Mouse (Mus musculus): ENCODE data around the gene Arhgef6. TPM values are rescaled to one million over a fixed set of nuclear protein-coding genes. Genes with fewer than 3 reads are reported as not detected.
A peak's percentile ranks its signal among the peaks of the same experiment; 100 is the strongest.

Gene Arhgef6
- total RNA-seq, 2 experiments from 2014 or later = 77.6 to 80.0 TPM

DNA sequence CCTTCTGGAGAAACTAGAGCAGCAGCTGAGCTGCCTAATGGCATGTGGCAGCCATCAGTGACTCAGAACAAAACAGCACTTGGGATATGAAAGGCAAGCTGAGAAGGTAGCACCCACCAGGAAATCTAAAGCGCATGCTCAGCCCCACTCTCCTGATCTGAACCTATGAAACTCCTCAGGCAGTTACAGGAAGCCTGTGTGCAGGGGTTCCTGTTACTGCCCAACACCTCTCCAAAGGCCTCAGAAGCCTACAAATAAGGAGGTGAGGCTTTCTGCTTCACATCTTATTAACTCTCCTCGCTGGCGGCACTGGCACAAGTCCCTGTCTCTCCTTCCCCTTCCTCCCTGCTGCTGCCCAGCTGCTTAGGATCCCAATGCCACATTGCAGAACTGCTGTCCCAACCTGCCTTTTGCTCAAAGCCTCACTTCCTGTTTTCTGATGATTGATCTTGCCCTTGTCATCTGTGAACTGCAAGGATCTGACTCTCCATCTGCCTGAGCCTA, 33.7 kb downstream of the Arhgef6 start:
- intact Hi-C loops (cut with DNase I) = no loop called here
- DNase-seq = no peak

DNA sequence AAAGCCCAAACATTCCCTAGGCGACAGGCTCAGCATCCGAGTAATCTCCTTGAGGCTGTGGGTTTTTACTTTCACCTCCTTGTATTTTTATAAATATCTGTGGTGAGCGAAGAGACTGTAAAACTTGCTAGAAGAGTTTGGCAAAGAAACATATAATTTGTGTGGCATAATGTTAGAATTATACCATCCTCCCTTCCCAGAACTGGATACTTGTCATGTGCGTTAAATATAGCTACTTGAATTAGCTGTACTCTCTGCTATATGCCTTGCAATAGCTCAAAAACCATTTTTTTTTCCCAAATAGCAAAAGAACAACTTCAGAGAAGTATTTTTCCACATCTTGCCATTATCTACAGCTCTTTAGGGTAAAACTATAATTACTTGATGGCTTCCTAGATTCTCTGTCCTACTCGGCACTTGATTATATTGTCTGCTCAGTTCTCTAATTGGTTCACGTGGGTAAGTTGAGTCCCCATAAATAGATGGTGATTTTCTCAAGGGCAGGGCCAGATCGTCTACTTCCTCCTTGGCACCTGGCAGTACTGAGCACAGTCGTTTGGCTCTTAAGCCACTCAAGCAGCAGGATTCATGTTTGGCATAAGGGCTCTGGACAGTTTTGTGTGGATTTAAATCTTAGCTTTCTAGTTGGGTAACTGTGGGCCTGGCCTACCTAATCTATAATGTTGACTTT, 35.2 kb downstream of the Arhgef6 start:
- DNase-seq = no peak
- intact Hi-C loops (cut with DNase I) = no loop called here

DNA sequence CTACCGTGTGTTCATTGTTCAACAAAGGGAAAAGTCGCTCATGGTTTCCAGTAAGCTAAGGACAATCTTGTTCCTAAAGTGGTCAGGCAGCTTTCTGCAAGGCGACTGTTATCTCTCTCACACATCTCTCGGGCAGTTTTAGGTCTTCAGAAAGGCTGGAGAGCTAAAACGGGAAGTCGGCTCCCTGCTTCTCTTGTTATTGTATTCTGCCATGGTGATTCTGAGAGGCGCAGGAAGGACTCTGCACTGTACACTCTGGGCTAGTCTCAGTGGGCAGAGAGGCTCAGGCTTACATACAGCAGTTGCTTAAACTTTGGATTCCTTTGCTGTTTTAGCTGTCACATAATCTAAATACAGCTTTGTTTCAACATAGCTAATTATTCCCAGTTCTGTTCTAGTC, 39.6 kb downstream of the Arhgef6 start:
- DNase-seq = no peak
- intact Hi-C loops (cut with DNase I) = no loop called here

DNA sequence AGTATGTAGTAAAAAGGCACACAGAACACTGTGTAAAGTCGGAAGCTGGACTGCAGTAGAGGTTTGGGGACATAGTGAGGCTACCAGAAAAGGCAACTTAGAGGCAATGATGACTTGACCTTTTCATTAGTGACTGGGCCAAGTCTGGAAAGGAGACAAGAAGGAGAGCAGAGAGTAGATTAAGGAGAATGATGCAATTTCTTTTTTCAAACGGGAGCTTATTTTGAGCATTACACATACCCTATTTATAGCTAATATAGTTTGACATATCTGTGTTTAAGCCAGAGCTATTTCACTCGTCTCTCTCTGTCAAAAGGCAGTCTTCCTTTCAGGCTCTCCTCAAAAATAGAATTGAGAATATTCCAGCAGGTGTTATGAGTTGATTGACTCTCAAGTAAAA, 50.1 kb downstream of the Arhgef6 start:
- intact Hi-C loops (cut with DNase I) = no loop called here
- DNase-seq = no peak

DNA sequence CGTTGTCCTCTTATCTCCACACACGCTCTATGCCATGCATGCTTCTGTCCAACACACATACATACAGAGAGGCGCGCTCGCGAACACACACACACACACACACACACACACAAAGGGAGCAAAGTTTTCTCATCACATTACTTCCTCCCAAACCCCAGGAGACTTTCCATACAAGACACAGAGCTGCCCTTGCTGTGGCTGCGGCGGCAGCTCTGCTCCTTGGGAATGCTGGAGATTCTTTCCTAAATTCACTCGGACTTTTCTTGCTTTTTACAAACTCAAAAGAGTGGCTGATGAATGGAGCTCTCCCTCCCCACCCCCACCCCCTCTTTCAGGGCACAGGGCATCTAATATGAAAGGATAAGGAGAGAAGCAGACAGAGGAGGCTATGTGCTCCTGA, 52.2 kb downstream of the Arhgef6 start:
- peak in 1 of 2 experiments; percentile 31 for DNase-seq
- intact Hi-C loops (cut with DNase I) = no loop called here

DNA sequence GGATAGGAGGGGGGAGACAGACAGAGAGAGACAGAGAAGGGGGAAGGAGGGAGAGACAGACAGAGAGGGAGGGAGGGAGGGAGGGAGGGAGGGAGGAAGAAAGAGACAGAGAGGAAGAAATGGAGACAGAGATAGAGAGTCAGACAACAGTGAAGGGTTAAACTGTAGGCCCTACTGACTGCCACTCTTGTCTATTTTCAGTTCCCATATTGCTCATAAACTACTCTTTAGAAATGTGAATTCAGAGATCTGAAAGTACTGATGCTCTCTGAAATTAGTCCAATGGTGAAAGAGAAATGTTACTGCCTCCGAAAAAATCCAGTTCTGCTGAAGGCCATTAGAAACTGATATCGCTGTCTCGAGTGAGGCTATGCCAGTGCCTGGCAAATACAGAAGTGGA, 56.3 kb downstream of the Arhgef6 start:
- intact Hi-C loops (cut with DNase I) = no loop called here
- no peak for DNase-seq

DNA sequence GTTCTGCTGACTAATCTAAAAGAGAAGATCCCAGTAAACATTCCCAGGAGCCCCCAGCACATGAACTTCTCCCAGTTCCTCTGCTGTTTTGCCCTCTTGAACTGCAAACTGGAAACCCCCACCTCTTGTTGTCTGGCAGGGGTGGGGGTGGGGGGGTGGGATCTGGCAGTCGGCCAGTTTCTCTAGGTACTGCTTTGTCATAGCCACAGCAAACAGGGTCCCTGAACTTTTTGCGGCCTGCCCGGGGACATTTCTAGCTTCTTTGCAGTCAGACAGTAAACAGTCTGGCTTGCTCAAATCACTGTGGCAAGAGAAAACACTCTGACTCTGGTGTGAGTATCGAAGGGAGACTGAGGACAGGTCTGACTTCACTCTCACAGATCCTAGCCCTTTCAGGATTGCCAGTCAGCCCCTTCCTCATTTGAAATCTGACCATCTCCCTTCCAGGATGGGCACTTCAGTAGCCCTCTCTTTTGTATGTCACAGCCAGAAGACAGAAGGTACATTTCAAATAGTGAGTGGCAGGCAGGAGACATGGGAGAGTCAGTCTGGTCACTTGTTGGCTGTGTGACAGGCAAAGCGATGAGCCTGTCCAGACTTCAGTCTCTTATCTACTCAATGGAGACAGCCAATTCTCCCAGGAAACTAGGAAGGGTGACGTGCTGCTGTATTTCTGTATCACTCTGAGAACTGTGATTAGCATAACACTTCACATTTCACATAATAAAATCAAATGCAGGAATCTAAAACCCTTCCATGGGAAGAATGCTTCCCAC, 60.8 kb downstream of the Arhgef6 start:
- intact Hi-C loops (cut with DNase I) = no loop called here
- DNase-seq = peak; percentile 71 to 74

DNA sequence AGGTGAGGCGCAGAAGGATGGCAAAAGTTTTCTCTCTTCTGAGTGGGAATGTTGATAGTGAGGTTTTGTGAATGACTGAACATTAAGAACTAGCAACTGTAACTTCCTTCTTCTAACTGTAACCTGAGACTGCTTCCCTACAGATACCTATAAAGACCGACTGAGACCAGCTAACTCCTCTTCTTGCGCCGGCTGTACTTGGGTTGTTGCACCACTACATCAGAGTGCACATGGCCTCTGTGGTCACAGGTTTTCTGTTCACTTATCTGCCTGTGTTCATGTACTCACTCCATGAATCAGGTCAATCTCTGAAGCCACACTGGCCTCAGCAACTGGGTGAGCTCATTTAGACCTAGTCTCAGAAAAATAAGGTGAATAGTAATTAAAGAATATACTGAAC, 75.0 kb downstream of the Arhgef6 start:
- no peak for DNase-seq
- intact Hi-C loops (cut with DNase I) = no loop called here

DNA sequence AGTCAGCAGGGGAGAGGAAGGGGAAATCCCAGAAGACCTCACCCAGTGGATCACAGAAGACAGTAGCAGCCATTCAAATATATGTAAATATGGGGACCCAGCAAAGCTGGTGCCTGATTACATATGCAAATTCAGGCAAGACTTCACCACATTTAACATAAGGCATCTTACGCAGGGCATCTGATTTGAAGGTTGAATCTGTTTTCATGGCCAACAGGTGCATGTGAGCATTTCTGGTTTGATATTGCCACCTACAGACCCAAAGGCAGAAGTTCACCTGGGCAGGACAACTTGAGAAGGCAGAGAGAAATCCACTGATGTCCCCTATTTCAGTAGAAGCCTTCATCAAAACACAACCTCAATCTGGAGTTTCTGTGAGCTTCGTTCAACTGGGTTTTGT, 77.8 kb downstream of the Arhgef6 start:
- intact Hi-C loops (cut with DNase I) = no loop called here
- DNase-seq = no peak

DNA sequence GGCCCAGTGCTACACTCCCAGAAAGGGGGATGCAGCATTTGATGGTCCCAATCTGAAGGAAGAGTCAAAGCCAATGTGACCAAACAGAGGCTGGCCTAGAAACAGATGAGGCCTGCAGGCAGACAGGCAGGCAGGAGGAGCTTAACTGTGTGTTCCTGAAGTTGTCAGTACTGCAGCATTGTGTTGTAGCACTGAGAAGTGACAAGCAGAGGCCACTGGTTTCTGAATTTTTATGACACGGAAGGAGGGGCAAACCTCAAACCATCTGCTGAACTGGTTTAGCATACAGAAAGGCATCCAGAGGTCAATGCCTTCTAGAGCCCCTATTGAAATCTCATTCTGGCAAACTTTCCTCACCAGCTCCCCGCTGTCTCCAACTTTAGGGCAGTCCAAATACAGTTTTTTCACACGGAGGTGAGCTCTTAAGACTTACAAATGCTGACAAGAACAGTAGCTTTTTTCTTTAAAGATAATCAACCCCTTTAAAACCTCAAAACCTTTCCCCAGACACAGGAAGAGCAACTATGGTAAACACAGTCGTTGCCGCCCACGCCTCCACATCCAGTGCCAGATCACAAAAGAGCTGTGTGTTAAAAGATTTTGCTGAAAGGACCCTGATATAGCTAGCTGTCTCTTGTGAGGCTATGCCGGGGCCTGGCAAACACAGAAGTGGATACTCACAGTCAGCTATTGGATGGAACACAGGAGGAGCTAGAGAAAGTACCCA, 85.0 kb downstream of the Arhgef6 start:
- intact Hi-C loops (cut with DNase I) = no loop called here
- no peak for DNase-seq

DNA sequence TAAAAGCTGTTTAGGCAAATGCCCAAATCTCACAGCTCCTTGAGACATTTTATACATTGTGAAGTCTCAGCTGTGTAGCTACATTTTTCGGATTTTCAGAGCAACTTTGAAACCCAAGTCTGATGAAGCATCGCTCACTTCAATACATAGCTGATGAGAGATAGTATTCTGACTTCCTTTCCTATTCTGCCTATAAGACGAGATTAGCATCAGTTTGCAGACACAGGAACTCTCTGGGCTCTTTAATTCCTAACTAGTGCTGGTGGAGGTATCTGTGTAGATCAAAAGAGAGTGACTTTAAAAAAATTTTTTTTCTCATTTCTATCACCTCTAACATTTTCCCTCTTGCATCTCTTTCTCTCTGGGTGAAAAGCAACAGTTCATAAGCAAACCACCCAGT, 100.0 kb downstream of the Arhgef6 start:
- intact Hi-C loops (cut with DNase I) = no loop called here
- DNase-seq = no peak

DNA sequence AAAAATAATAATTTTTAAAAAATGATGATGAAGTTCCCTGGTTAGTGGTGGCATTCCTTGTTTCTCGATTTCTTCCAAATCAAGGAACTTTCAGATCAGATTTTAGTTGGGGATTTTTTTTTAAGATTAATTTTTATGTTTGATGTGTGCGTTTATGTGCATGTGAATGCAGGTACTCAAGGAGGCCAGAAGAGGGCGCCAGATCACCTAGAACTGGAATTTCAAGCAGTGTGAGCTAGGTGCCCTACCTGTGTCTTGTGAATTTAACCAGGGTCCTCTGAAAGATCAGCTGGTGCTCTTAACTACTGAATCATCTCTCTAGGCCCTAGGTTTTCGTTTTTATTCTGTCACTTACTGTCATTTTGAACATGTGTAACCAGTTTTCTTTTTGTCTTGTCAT, 102.5 kb downstream of the Arhgef6 start:
- no peak for DNase-seq
- intact Hi-C loops (cut with DNase I) = no loop called here

DNA sequence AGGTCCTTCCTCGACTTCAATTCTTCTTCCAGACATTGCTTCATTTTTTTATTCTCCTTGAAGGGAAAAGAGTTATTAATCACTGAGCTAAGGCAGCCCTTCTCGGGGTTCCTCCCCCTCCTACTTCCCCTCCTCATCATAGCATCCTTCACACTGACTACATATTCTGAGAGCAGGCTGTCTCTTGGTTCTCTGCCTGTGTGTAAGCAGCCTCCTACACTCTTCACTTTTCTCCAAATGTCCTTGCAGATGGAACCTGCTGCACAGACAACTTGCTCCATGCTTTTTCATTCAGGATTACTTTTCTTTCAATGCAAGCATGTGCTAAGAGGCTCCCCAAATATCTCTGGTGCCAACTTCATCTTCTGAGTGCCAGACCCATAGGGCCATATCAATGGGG, 104.9 kb downstream of the Arhgef6 start:
- DNase-seq = no peak
- intact Hi-C loops (cut with DNase I) = no loop called here

DNA sequence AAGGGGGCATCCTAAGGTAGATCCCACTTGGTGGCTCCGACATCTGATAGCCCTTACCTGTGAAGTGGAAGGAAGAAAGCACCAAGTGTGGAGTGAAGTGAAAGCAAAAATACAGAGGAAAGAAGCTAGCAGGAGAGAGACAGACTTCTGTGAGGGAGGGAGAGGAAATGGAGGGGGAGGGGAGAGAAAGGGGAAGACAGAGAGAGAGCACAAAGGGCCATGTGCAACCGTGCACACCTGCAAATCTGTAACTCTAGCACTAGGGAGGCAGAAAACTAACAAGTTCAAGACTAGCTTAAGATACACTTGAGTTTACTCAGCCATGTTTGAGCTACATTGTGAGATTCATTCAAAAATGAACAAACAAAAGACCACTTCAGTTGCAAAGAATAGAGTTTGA, 110.4 kb downstream of the Arhgef6 start:
- DNase-seq = no peak
- intact Hi-C loops (cut with DNase I) = loop anchor here (10.0 kb wide), 1 partner anchor 173 kb away; the partner anchor contains the start of gene Htatsf1

DNA sequence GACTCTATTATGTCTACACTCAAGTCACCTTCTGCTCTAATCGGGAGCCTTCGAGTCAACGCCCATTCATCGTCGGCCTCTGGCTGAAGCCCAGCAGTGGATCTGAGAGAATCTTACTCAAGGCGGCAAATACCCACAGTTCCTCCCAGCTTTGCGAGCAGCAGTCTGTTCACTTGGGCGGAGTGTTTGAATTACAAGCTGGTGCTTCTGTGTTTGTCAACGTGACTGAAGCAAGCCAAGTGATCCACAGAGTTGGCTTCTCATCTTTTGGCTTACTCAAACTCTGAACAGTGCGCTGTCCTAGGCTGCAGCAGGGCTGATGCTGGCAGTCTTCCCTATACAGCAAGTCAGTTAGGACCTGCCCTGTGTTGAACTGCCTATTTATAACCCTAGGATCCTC, 115.2 kb downstream of the Arhgef6 start:
- peak; percentile 3 to 15 for DNase-seq
- intact Hi-C loops (cut with DNase I) = loop anchor here (10.0 kb wide), 1 partner anchor 168 kb away; the partner anchor contains the start of gene Htatsf1

DNA sequence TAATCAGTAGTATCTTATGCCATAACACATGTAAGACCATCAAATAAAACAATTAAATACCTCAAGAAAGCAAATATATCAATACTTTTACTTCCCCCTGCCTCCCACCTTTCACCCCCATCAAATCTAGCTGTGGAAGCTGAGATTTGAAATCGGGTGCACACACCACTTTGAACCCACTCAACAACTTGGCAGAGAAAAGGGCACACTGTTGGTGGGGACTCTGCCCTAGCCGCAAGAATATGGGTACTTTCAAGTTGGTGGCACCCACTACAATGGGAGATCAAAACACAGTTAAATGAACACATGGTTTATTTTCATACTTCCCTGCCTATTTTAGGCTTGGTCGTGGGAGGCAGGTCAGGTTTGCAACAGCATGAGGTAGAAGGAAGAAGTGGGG, 116.6 kb downstream of the Arhgef6 start:
- intact Hi-C loops (cut with DNase I) = loop anchor here (10.0 kb wide), 1 partner anchor 167 kb away; the partner anchor contains the start of gene Htatsf1
- no peak for DNase-seq

DNA sequence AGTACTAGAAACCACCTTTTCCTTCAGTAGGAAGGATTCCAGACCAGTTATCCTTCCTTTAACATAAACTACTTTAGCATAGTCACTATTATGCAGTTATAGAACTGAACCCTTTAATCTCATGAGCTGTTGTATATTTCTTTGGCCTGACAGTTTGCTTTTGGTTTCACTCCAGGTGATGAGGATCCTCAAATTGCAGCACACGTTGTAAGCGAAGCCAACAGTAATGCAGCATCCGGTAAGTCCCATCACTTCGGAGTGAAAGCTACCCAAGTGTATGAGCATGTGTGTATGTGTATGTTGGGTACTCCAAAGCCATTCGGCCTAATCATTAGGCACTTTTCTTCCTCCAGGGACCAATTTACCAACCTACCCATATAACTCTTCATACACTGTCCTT, 119.0 kb downstream of the Arhgef6 start:
- DNase-seq = no peak
- intact Hi-C loops (cut with DNase I) = no loop called here

DNA sequence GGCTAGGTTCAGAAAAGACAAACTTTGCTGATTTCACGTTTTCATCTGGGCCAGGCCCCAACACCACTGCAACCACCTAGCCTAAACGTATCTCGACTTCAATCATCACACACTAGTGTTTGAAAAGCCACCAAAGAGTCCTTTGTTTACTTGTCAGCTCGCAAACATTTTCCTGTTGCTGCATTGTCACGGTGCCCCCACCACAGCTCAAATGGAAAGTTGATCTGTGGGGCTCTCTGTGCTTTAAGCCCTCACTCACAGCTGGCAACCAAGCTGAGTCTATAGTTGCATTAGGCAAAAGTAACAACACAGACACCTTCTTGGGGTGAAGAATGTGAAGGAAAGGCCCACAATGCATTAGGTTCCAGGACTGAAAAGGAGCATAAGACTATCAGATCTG, 122.3 kb downstream of the Arhgef6 start:
- no peak for DNase-seq
- intact Hi-C loops (cut with DNase I) = no loop called here

DNA sequence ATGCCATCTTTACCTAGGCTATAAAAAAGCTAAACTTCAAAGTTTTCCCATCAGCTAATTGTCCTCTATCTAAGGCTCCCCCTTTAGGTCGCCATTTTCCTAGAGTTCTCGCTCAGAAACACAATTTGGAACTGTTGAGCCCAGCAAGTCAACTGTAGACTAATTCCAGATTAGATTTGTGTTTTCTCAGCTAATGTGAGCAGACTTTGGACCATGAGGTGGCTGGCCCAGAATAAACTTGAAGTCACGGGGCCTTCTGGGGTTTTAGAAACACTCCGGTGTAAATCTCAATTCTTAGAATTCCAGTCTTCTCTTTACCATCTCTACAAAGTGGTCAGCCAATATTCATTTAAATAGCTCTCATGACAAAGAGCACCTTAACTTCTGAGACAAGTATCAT, 123.0 kb downstream of the Arhgef6 start:
- no peak for DNase-seq
- intact Hi-C loops (cut with DNase I) = no loop called here

DNA sequence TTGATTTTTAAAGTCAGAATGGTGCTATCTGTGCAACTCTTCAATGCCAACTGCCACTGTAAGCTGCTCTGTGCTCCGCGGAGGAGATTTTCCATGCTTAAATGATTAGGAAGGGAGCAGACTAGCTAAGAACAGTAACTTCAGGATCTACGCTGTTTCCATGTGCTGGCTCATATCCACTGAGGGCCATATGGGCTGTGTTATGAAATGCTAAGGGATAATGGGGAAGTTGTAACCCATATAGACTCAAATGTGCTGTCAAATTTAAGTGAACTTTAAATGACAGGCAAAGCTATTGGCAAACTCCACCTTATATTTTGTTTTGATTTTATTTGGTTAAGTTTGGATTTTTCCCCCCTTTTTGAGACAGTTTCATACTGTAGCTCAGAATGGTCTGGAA, 125.7 kb downstream of the Arhgef6 start:
- no peak for DNase-seq
- intact Hi-C loops (cut with DNase I) = no loop called here

DNA sequence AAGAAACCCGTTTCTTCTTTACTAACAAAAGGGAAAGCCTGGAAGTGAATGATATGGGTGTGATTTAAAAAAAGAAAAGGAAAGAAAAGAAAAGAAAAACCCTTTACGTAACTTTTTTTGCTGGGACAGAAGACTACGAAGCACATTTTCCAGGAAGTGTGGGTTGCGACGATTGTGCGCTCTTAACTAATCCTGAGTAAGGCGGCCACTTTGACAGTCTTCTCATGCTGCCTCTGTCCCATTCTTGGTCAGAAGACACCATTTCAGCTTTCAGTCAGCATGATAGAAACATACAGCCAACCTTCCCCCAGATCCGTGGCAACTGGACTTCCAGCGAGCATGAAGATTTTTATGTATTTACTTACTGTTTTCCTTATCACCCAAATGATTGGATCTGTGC, 126.7 kb downstream of the Arhgef6 start, which contains the start of gene Cd40lg:
Gene Cd40lg, plus strand, starts transcription at position 268 of the 400 bp plus-strand sequence.
- DNase-seq = no peak
- intact Hi-C loops (cut with DNase I) = no loop called here
